Mouse (Mus musculus) neural tube, embryonic 11.5 days (tissue): ENCODE measurements at regions not wholly inside any gene's neighbourhood (a gene's known extent, or its start where the extent isn't known, plus 50 kb on each side); places are given as distances from the start of the nearest gene placed in this dataset.

ENCODE experiments used
- ATAC-seq: fragments of 200-750 bp; cut with Nextera tagmentation; 2 replicates; pipeline ENCODE4 v1.8.0; 2017; ENCODE audit warnings: moderate number of reproducible peaks, mild to moderate bottlenecking, moderate TSS enrichment, moderate library complexity; ENCODE audit not compliant: insufficient read depth, low FRiP score, low TSS enrichment
- DNase-seq: peaks from one replicate; pipeline ENCODE4 v3.0.0-alpha.2; 2015; ENCODE audit warnings: low spot score
- H3K27ac ChIP-seq: fragments of 300-500 bp; sonication (generic); 2 replicates; pipeline ENCODE4 v1.5.1; 2014; ENCODE audit warnings: low read depth, mild to moderate bottlenecking, low read length
- H3K27me3 ChIP-seq: fragments of 300-500 bp; sonication (generic); 2 replicates; pipeline ENCODE4 v1.6.1; 2014; ENCODE audit warnings: mild to moderate bottlenecking, low read length, mixed read lengths; ENCODE audit not compliant: control insufficient read depth, insufficient read depth
- H3K36me3 ChIP-seq: fragments of 300-500 bp; sonication (generic); 2 replicates; pipeline ENCODE4 v1.6.1; 2014; ENCODE audit warnings: mild to moderate bottlenecking, low read length, moderate library complexity, mixed read lengths; ENCODE audit not compliant: control insufficient read depth, insufficient read depth
- H3K4me1 ChIP-seq: fragments of 300-500 bp; sonication (generic); 2 replicates; pipeline ENCODE4 v1.6.1; 2014; ENCODE audit warnings: low read length, mixed read lengths; ENCODE audit not compliant: control insufficient read depth, insufficient read depth
- H3K4me2 ChIP-seq: fragments of 300-500 bp; sonication (generic); 2 replicates; pipeline ENCODE4 v1.6.1; 2014; ENCODE audit warnings: low read depth, mild to moderate bottlenecking, moderate library complexity
- H3K4me3 ChIP-seq: fragments of 300-500 bp; sonication (generic); 2 replicates; pipeline ENCODE4 v1.5.1; 2014; ENCODE audit warnings: low read depth, low read length
- H3K9ac ChIP-seq: fragments of 300-500 bp; sonication (generic); 2 replicates; pipeline ENCODE4 v1.6.1; 2014; ENCODE audit warnings: mild to moderate bottlenecking, low read length
- H3K9me3 ChIP-seq: fragments of 300-500 bp; sonication (generic); 2 replicates; pipeline ENCODE4 v1.6.1; 2016; ENCODE audit warnings: low read length; ENCODE audit not compliant: control insufficient read depth
- WGBS: fragments of 180-500 bp; shearing (Covaris S2); extraction: QIAGEN DNeasy Blood & Tissue Kit; methylation state at CpG from one replicate; pipeline ENCODE4 v1.1.7; 2014; 5-methylcytosine and 5-hydroxymethylcytosine counted together

DNA sequence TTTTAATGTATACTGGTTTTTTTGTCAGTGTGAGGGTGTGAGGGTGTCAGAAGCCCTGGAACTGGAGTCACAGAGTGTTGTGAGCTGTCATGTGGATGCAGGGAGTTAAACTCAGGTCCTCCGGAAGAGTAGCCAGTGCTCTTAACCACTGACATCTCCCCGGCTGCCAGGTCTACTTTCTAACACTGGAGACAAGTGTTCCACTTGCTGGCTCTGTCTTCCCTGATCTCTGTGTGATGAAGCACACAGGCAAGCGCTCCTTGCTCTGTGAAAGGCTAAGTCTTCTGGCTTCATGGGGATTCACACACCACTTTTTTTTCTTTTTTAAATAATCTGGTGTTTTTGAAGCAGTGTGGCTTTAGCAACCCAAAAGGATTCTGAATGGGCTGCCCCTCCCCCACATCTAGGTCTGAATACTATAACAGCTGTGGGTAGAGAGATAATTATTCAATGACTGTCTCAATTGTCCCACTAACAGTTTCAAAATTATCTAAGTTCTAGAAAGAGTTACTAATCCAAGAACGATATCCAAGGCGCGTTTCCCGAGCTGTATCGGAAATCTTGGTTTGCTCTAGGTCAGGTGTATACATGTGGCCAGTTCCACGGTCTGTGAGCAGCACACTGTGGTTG, 208.4 kb upstream of the Smim15 start:
- no peaks in the 10 kb centered on the region for H3K9me3 ChIP-seq
- peaks cover 28% of the 10 kb centered on the region for H3K4me1 ChIP-seq
- H3K9ac ChIP-seq = no peak overlapping the region
- H3K36me3 ChIP-seq = no peaks in the 10 kb centered on the region
- peak; percentile 33 for DNase-seq
- ATAC-seq = no peak
- H3K4me3 ChIP-seq = no peak overlapping the region
- H3K27me3 ChIP-seq = no peaks in the 10 kb centered on the region
- no peak overlapping the region for H3K27ac ChIP-seq
- 65% methylated on average over 9 of the region's 9 CpGs for WGBS
- H3K4me2 ChIP-seq = no peak overlapping the region

DNA sequence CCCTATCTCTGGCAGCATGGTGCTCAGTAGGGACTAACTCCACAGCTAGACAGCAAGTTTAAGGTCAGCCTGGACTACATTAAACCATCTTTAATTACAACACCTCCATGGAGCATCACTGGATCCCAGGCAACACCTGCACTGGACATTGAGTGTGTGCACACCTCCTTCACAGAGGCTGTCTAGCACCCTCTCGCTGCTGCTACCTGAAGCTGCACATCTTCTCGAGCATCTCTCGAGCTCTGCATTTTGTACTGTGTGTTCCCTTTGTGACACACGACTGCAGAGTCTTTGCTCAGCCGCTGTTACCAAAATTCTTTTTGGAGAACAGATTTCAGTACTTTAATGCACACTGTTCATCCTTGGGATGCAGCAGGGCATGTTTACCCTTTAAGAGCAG, 212.2 kb upstream of the Smim15 start:
- no peak overlapping the region for H3K4me2 ChIP-seq
- no peaks in the 10 kb centered on the region for H3K9me3 ChIP-seq
- H3K4me1 ChIP-seq = peaks cover 32% of the 10 kb centered on the region
- H3K27ac ChIP-seq = no peak overlapping the region
- H3K4me3 ChIP-seq = no peak overlapping the region
- no peaks in the 10 kb centered on the region for H3K27me3 ChIP-seq
- WGBS = 61% methylated on average over 5 of the region's 5 CpGs
- H3K36me3 ChIP-seq = no peaks in the 10 kb centered on the region
- peak; percentile 18; the same call in 1 of the 2 replicates for ATAC-seq
- H3K9ac ChIP-seq = no peak overlapping the region
- no peak for DNase-seq

DNA sequence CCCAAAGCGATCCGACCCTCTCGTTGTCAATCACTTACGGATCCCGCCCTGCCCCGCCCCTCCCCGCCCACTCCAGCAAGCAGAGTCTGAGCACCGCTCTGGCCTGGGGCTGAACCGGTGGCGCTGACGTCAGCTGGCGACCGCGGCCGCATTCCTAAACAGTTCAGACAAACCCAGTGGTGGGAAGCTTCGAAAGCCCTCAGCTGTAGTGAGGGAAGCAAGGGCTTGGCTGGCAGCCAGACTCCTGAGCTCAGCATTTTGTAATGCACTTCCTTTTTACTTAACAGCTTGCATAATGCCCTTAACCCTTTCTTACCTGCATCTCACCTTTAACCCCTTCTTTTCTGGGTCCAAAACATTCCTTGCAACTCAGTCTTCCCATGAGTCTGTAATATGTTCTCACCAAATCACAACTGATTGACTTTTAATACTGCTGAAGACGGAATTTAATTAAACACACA, 213.0 kb upstream of the Smim15 start:
- no peak overlapping the region for H3K4me3 ChIP-seq
- H3K9ac ChIP-seq = no peak overlapping the region
- H3K4me2 ChIP-seq = no peak overlapping the region
- H3K36me3 ChIP-seq = no peaks in the 10 kb centered on the region
- ATAC-seq (peak; percentile 99), DNase-seq (peak; percentile 94)
- peaks cover 29% of the 10 kb centered on the region for H3K4me1 ChIP-seq
- no peak overlapping the region for H3K27ac ChIP-seq
- H3K9me3 ChIP-seq = no peaks in the 10 kb centered on the region
- no peaks in the 10 kb centered on the region for H3K27me3 ChIP-seq
- 3% methylated on average over 17 of the region's 17 CpGs for WGBS

DNA sequence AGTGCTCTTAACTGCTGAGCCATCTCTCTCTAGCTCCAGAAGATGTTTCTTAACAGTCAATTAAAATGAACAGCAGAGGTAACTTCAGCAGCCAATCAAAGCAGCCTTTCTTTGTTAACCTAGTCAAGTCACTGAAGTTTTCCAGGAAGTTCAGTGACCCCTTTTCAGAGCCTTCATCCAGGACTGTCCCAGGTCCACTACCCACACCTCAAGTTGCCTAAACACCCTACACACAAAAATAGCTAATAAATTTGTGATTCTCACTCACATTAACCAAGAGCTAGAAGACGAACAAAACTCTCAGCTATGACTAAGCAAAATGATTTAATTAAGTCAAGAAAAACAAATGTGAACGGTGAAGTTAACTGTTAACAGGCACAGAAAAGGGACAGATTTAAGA, 214.0 kb upstream of the Smim15 start:
- WGBS = 76% methylated on average over 2 of the region's 2 CpGs

DNA sequence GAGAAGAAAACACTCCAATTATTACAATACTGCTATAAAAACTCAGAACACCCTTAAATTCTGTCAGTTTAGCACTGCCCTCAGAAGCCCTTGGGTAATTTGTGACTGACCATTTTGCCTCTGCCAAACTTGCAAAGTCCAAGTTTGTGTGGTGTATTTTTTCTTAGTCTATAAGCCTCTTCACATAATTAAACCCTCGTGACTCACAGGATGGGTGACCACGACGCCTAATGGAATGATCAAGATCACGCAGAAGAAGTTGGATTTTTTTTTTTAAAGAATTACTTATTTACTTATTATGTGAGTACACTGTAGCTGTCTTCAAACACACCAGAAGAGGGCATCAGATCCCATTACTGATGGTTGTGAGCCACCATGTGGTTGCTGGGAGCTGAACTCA, 214.4 kb upstream of the Smim15 start:
- 91% methylated on average over 4 of the region's 4 CpGs for WGBS
- Histone ChIP-seq H3K27ac (no peak overlapping the region), H3K9me3 (no peaks in the 10 kb centered on the region), H3K4me2 (no peak overlapping the region), H3K9ac (no peak overlapping the region), H3K36me3 (no peaks in the 10 kb centered on the region), H3K4me3 (no peak overlapping the region), H3K4me1 (peaks cover 23% of the 10 kb centered on the region), H3K27me3 (no peaks in the 10 kb centered on the region)
- DNase-seq (no peak), ATAC-seq (no peak)

More for the DNA sequence above, 214.0 kb upstream of the Smim15 start:
- no peak for DNase-seq
- Histone ChIP-seq H3K4me3 (no peak overlapping the region), H3K4me1 (peaks cover 23% of the 10 kb centered on the region), H3K27me3 (no peaks in the 10 kb centered on the region), H3K9me3 (no peaks in the 10 kb centered on the region), H3K27ac (no peak overlapping the region), H3K4me2 (no peak overlapping the region), H3K9ac (no peak overlapping the region), H3K36me3 (no peaks in the 10 kb centered on the region)
- ATAC-seq = no peak

DNA sequence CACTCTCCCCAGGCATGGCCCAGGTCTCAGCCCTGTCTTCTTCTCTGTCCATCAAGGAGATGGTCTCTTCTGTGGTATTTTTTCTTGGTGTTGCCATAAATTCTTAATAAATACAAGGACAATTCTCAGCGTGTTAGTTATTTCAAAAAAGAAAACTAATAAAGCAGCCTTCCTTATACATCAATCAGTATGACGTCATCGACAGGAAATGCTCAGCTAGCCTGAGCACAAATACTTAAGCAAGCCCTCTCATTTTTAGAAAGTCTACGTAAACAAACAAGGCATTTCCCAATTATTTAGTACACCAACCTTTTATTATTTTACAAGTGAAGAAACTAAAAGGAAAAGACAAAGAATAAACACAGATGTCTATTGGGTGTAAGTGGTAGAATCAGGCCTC, 218.6 kb upstream of the Smim15 start:
- Histone ChIP-seq H3K4me2 (no peak overlapping the region), H3K27me3 (no peaks in the 10 kb centered on the region), H3K9me3 (no peaks in the 10 kb centered on the region), H3K27ac (no peak overlapping the region), H3K4me1 (peaks cover 11% of the 10 kb centered on the region; the same call in 1 of the 2 replicates), H3K9ac (no peak overlapping the region), H3K36me3 (no peaks in the 10 kb centered on the region), H3K4me3 (no peak overlapping the region)
- WGBS = 93% methylated on average over 4 of the region's 4 CpGs
- ATAC-seq (no peak), DNase-seq (no peak)

DNA sequence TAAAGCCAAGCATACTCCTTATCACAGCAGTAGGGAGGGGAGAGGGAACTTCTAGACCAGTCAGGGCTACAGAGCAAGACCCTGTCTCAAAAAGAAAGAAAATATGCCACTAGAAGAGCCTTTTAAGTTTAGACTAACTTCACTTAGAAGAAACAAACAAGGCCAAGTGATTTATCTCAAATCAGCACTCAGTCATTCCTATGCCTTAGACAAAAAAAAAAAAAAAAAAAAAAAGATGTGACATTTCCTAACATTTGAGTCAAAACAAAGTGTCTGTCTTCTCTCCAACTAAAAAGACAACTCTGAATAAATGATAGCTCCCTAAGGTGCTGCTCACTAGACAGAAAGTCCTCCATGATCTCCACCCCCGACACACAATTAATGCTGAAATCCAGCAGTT, 220.9 kb upstream of the Smim15 start:
- Histone ChIP-seq H3K36me3 (no peaks in the 10 kb centered on the region), H3K4me1 (peaks cover 9% of the 10 kb centered on the region; the same call in 1 of the 2 replicates), H3K27me3 (no peaks in the 10 kb centered on the region), H3K9me3 (no peaks in the 10 kb centered on the region), H3K27ac (no peak overlapping the region), H3K4me2 (no peak overlapping the region), H3K9ac (no peak overlapping the region), H3K4me3 (no peak overlapping the region)
- 57% methylated on average over 1 of the region's 1 CpGs for WGBS
- no peak for DNase-seq
- no peak for ATAC-seq

DNA sequence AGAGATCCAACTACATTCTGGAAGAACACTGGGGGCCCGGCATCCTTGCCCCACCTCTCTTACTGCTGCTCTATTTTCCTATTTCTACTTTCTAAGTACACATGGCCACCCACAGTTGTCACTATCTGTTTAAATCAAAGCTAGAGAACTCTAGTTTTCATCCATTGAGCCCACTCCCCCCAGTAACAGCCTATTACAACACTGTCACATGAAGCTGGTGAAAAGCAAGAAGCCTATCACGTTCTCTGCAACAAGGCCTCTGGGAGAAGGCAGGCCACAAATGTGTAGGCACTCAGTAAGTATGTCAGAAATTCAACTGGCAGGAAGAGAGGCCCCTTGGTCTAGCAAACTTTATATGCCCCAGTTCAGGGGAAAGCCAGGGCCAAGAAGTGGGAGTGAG, 222.0 kb upstream of the Smim15 start:
- WGBS = 79% methylated on average over 2 of the region's 2 CpGs
- no peaks in the 10 kb centered on the region for H3K36me3 ChIP-seq
- no peak for DNase-seq

DNA sequence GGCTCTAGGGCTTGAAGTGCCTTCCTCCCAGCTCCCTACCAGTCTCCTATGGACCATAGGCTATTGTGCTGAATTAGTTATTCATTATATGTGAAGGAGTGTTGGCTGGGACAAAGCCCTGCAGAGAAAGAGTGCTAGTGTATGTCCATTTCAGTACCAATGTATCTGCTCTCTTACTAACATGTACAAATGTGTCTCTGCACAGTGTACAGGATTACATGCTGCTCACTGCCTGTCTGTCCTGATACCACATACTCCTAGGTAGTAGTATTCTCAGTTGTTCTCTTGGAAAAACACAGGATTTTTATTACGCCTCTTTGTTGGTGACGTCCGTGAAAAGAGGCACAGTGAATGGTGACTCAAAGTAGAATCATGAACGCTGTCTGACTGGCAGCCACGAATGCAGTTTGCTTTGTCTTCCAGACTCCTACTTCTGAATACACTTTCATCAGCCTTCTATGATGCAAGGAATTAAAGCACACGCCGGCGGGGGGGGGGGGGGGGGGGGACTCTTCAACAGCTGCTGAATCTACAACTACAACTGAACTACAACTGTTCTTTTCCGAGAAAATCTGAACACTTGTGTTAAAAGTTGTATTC, 230.6 kb upstream of the Smim15 start:
- Histone ChIP-seq H3K9me3 (no peaks in the 10 kb centered on the region), H3K36me3 (no peaks in the 10 kb centered on the region), H3K4me1 (peaks cover 16% of the 10 kb centered on the region), H3K9ac (no peak overlapping the region), H3K27me3 (no peaks in the 10 kb centered on the region), H3K4me3 (no peak overlapping the region), H3K4me2 (no peak overlapping the region), H3K27ac (peak overlapping the region; percentile 39; the same call in 1 of the 2 replicates)
- WGBS = 34% methylated on average over 8 of the region's 9 CpGs
- DNase-seq = no peak
- ATAC-seq = peak; percentile 58

More for the DNA sequence above, 222.0 kb upstream of the Smim15 start:
- no peak for ATAC-seq
- H3K9ac ChIP-seq = no peak overlapping the region
- no peak overlapping the region for H3K27ac ChIP-seq
- no peaks in the 10 kb centered on the region for H3K9me3 ChIP-seq
- H3K4me3 ChIP-seq = no peak overlapping the region
- H3K27me3 ChIP-seq = no peaks in the 10 kb centered on the region
- no peak overlapping the region for H3K4me2 ChIP-seq
- no peaks in the 10 kb centered on the region for H3K4me1 ChIP-seq
